Mouse (Mus musculus): Measurements from ENCODE around the gene Cnnm2. TPM values are rescaled to one million over a fixed set of nuclear protein-coding genes. Genes with fewer than 3 reads are reported as not detected.
A peak's percentile ranks its signal among the peaks of the same experiment; 100 is the strongest.
"Not testable (repeated sequence)": the region's sequence is repeated elsewhere in the genome, so short reads cannot be mapped to it uniquely, and the experiment has no call there.

The Cnnm2 gene
- 3.4 and 4.6 TPM in 2 replicates for polyA plus RNA-seq (2015; fragmentation: Nextera tagmentation; extraction: Ambion mirVana)

DNA sequence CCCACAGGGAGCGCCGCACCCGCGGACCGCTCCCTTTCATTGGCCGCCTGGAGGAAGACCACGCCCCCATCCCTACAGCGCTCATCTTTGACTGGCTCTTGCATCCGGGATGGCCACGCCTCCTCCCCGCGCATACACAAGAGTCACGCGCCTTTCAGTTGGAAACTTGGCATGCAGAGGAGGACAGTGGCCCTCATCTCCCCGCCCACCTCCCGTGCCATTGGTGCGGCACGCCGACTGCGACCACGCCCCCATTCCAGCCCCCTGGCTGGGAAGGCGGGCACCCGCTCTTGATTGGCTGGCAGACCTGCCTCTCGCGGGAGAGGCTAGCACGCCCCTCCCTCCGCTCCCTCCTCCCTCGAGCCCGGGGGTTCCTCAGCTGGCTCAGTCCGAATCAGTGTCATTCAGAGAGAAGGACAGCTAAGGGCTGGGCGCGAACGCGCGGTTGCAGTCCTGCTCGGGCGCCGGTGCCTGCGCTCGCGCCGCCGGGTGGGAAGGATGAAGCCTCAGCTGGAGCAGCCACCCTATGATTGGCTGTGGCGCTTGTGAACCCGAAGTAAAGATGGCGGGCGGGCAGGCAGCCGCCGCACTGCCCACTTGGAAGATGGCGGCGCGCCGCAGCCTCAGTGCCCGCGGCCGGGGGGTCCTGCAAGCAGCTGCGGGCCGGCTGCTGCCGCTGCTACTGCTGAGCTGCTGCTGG, at the start of gene Cnnm2:
TSS of gene Cnnm2 (plus strand) at position 350 of the 700 bp plus-strand sequence.
- Histone ChIP-seq H3K36me3 (no peaks in the 10 kb centered on the region), H3K9me3 (no peaks in the 10 kb centered on the region), H3K27me3 (peaks cover 49% of the 10 kb centered on the region), H3K9ac (peak within 1 kb of the TSS; percentile 75), H3K27ac (peak within 1 kb of the TSS; percentile 72), H3K4me2 (peak within 1 kb of the TSS; percentile 100), H3K4me3 (peak within 1 kb of the TSS; percentile 77), H3K4me1 (peaks cover 28% of the 10 kb centered on the region)
- WGBS = under 1% methylated on average over 56 of the region's 59 CpGs
- ATAC-seq (ENCODE audit: insufficient number of reproducible peaks, insufficient read depth, low FRiP score, low TSS enrichment, low read depth) = peak; percentile 96

- Histone ChIP-seq H3K9me3 (no peaks in the 10 kb centered on the region; the same call in 1 of the 2 replicates), H3K4me3 (no peak overlapping the region), H3K36me3 (peaks cover 35% of the 10 kb centered on the region), H3K27ac (no peak overlapping the region), H3K9ac (no peak overlapping the region), H3K27me3 (no peaks in the 10 kb centered on the region), H3K4me2 (no peak overlapping the region), H3K4me1 (no peaks in the 10 kb centered on the region)
- WGBS = 83% methylated on average over 8 of the region's 8 CpGs
- ATAC-seq (ENCODE audit: insufficient number of reproducible peaks, insufficient read depth, low FRiP score, low TSS enrichment, low read depth) = no peak
Observed at GRCm38 (mm10) chr19:46714234-46714633, 47.2 kb upstream of the Cnnm2 start.

GRCm38 (mm10) chr19:46715016-46715415, 46.4 kb upstream of the Cnnm2 start:
- ATAC-seq (ENCODE audit: insufficient number of reproducible peaks, insufficient read depth, low FRiP score, low TSS enrichment, low read depth) = no peak
- no peak overlapping the region for H3K4me3 ChIP-seq

GRCm38 (mm10) chr19:46718150-46718549, 43.2 kb upstream of the Cnnm2 start:
- 80% methylated on average over 4 of the region's 4 CpGs for WGBS
- H3K36me3 ChIP-seq = peaks cover 47% of the 10 kb centered on the region
- ATAC-seq (ENCODE audit: insufficient number of reproducible peaks, insufficient read depth, low FRiP score, low TSS enrichment, low read depth) = no peak

More at GRCm38 (mm10) chr19:46715016-46715415, 46.4 kb upstream of the Cnnm2 start:
- no peaks in the 10 kb centered on the region for H3K27me3 ChIP-seq
- H3K4me2 ChIP-seq = no peak overlapping the region
- 88% methylated on average over 8 of the region's 8 CpGs for WGBS
- H3K9ac ChIP-seq = no peak overlapping the region
- H3K36me3 ChIP-seq = peaks cover 36% of the 10 kb centered on the region
- no peak overlapping the region for H3K27ac ChIP-seq
- no peaks in the 10 kb centered on the region; the same call in 1 of the 2 replicates for H3K9me3 ChIP-seq
- H3K4me1 ChIP-seq = no peaks in the 10 kb centered on the region

DNA sequence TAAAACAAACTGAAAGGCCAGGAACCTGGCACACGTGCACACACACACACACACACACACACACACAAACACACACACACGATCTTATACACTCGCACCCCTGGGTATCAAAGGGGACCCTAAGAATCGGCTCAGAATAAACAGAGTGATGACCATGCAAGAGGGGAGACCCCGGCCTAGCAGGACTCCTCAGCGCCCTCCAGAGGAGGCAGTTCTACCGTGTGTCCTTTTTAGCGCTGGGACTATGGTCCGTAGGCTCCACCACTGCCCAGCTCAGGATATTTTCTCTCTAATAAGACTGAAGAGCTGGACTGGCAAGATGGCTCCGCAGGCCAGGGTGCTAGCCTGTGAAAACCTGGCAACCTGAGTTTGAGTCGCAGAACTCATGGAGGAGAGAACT, 37.0 kb upstream of the Cnnm2 start:
- Histone ChIP-seq H3K4me1 (no peaks in the 10 kb centered on the region), H3K9me3 (no peaks in the 10 kb centered on the region), H3K27me3 (no peaks in the 10 kb centered on the region), H3K9ac (no peak overlapping the region), H3K36me3 (peaks cover 59% of the 10 kb centered on the region), H3K27ac (no peak overlapping the region), H3K4me3 (no peak overlapping the region), H3K4me2 (no peak overlapping the region)
- 69% methylated on average over 11 of the region's 11 CpGs for WGBS
- no peak for ATAC-seq (ENCODE audit: insufficient number of reproducible peaks, insufficient read depth, low FRiP score, low TSS enrichment, low read depth)

More at GRCm38 (mm10) chr19:46718150-46718549, 43.2 kb upstream of the Cnnm2 start:
- Histone ChIP-seq H3K4me1 (no peaks in the 10 kb centered on the region), H3K4me3 (no peak overlapping the region), H3K27ac (no peak overlapping the region), H3K27me3 (no peaks in the 10 kb centered on the region), H3K4me2 (no peak overlapping the region), H3K9me3 (no peaks in the 10 kb centered on the region; the same call in 1 of the 2 replicates), H3K9ac (no peak overlapping the region)

GRCm38 (mm10) chr19:46726142-46726541, 35.3 kb upstream of the Cnnm2 start:
- 95% methylated on average over 8 of the region's 8 CpGs for WGBS
- no peak overlapping the region for H3K9ac ChIP-seq
- H3K4me3 ChIP-seq = no peak overlapping the region
- no peaks in the 10 kb centered on the region for H3K9me3 ChIP-seq
- H3K27me3 ChIP-seq = no peaks in the 10 kb centered on the region
- H3K4me1 ChIP-seq = no peaks in the 10 kb centered on the region
- H3K4me2 ChIP-seq = no peak overlapping the region
- no peak overlapping the region for H3K27ac ChIP-seq
- peaks cover 54% of the 10 kb centered on the region for H3K36me3 ChIP-seq
- no peak for ATAC-seq (ENCODE audit: insufficient number of reproducible peaks, insufficient read depth, low FRiP score, low TSS enrichment, low read depth)

DNA sequence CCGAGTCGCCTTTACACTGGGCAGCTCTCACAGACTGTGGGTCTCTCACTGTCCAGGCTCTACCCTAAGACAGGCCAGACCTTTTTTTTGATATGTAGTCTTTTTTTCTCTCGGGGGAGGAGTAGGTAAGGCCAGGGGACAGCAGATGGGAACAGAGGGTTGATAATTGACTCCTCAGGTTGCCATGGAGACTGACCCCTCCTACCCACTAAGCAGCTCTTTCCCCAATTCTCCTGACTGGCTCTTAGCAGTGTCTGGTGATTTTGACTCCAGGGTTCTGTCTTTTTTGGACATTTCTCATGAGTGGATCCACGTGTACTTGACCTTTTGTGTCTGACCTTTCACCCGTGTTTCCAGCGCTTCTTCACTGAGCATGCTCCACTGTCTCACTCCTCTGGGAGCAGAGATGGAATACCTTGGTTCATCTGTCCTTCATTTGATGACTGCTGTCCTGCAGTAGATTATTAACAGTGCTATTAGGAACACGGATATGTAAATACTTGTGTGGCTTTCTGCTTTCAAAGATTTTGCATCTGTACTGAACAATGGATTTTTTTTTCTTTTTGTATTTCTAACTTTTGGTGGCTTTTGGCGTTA, 34.2 kb upstream of the Cnnm2 start:
- peaks cover 48% of the 10 kb centered on the region for H3K36me3 ChIP-seq
- H3K9ac ChIP-seq = no peak overlapping the region
- H3K27me3 ChIP-seq = no peaks in the 10 kb centered on the region
- no peaks in the 10 kb centered on the region for H3K4me1 ChIP-seq
- H3K4me2 ChIP-seq = no peak overlapping the region
- no peaks in the 10 kb centered on the region for H3K9me3 ChIP-seq
- H3K4me3 ChIP-seq = no peak overlapping the region
- ATAC-seq (ENCODE audit: insufficient number of reproducible peaks, insufficient read depth, low FRiP score, low TSS enrichment, low read depth) = no peak
- WGBS = 60% methylated on average over 8 of the region's 8 CpGs
- H3K27ac ChIP-seq = no peak overlapping the region

- H3K36me3 ChIP-seq = peaks cover 42% of the 10 kb centered on the region
- H3K4me3 ChIP-seq = no peak overlapping the region
- no peak overlapping the region for H3K4me2 ChIP-seq
- no peaks in the 10 kb centered on the region for H3K27me3 ChIP-seq
- WGBS = 75% methylated on average over 11 of the region's 11 CpGs
- H3K9ac ChIP-seq = no peak overlapping the region
- no peaks in the 10 kb centered on the region for H3K9me3 ChIP-seq
- H3K27ac ChIP-seq = no peak overlapping the region
- H3K4me1 ChIP-seq = no peaks in the 10 kb centered on the region
- no peak for ATAC-seq (ENCODE audit: insufficient number of reproducible peaks, insufficient read depth, low FRiP score, low TSS enrichment, low read depth)
Observed at GRCm38 (mm10) chr19:46727945-46728540, 33.4 kb upstream of the Cnnm2 start.

- Histone ChIP-seq H3K4me3 (no peak overlapping the region), H3K27ac (no peak overlapping the region), H3K27me3 (no peaks in the 10 kb centered on the region), H3K4me2 (no peak overlapping the region), H3K9ac (no peak overlapping the region), H3K36me3 (peaks cover 43% of the 10 kb centered on the region), H3K9me3 (no peaks in the 10 kb centered on the region), H3K4me1 (no peaks in the 10 kb centered on the region)
- 89% methylated on average over 3 of the region's 3 CpGs for WGBS
- ATAC-seq (ENCODE audit: insufficient number of reproducible peaks, insufficient read depth, low FRiP score, low TSS enrichment, low read depth) = no peak
Observed at GRCm38 (mm10) chr19:46728909-46729308, 32.5 kb upstream of the Cnnm2 start.

DNA sequence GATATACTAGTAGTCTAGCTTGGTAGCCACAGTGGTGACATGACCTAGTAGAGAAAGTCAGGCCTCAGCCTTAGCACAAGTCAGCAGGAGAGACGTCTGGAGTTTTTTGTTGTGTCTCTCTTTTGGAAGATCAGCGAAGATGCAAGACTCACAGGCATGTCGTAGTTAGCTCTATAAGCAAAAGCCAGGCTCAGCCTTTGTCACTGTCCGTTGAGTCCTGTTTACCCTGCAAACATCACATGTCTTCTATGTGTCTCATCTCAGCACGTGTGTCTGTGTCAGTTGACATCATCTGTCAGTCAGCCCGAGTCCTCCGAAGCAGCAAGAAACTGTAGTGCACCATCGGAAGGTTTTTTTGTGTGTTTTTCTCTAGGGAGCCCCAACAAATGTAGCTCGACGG, 30.0 kb upstream of the Cnnm2 start:
- no peak for ATAC-seq (ENCODE audit: insufficient number of reproducible peaks, insufficient read depth, low FRiP score, low TSS enrichment, low read depth)
- no peak overlapping the region for H3K27ac ChIP-seq
- H3K36me3 ChIP-seq = peaks cover 31% of the 10 kb centered on the region
- H3K27me3 ChIP-seq = no peaks in the 10 kb centered on the region
- WGBS = 89% methylated on average over 10 of the region's 10 CpGs
- H3K9me3 ChIP-seq = no peaks in the 10 kb centered on the region
- no peak overlapping the region for H3K4me2 ChIP-seq
- no peak overlapping the region for H3K9ac ChIP-seq
- no peak overlapping the region for H3K4me3 ChIP-seq
- H3K4me1 ChIP-seq = no peaks in the 10 kb centered on the region

- H3K4me2 ChIP-seq; H3K9ac ChIP-seq; H3K9me3 ChIP-seq; H3K27me3 ChIP-seq; H3K27ac ChIP-seq; H3K4me3 ChIP-seq; ATAC-seq (ENCODE audit: insufficient number of reproducible peaks, insufficient read depth, low FRiP score, low TSS enrichment, low read depth); H3K4me1 ChIP-seq: not testable (repeated sequence)
- whole genome bisulfite sequencing = 89% methylated on average over 5 of the region's 5 CpGs
- H3K36me3 ChIP-seq = peaks cover 26% of the 10 kb centered on the region
Observed at GRCm38 (mm10) chr19:46732673-46733072, 28.7 kb upstream of the Cnnm2 start.

GRCm38 (mm10) chr19:46733626-46734025, 27.8 kb upstream of the Cnnm2 start:
- Histone ChIP-seq H3K4me1 (no peaks in the 10 kb centered on the region), H3K27me3 (no peaks in the 10 kb centered on the region), H3K27ac (no peak overlapping the region), H3K36me3 (peaks cover 24% of the 10 kb centered on the region), H3K9me3 (no peaks in the 10 kb centered on the region), H3K4me3 (no peak overlapping the region), H3K4me2 (no peak overlapping the region), H3K9ac (no peak overlapping the region)
- WGBS = 87% methylated on average over 7 of the region's 7 CpGs
- no peak for ATAC-seq (ENCODE audit: insufficient number of reproducible peaks, insufficient read depth, low FRiP score, low TSS enrichment, low read depth)
